In the genomic region with DNA sequence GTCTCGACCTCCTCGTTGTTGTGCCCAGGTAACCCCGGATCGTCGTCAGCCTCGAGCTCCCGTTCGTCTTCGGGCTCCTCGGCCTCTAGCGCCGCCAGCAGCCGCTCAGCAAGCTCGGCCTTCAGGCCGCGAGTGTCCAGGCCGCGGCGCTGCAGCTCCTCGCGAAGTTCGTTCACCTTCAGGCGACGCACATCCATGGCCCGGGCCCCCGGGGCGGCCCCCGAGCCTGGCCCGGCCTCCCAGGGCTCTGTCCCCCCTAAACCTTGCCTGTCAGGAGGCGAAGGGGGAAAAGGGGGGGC, we compare ENCODE assay signal across 8 mouse cellular contexts. TPM values are rescaled to one million over a fixed set of nuclear protein-coding genes. Genes with fewer than 3 reads are reported as not detected.
DNase-seq lines count a peak whose midpoint lies in the region; ATAC-seq and TF ChIP-seq lines count a peak whose summit lies in the region.

No protein-coding gene starts in this region.

- no peaks in the 10 kb centered on the region for H3K27me3 ChIP-seq in heart, postnatal 0 days (ENCODE audit: control insufficient read depth, insufficient read depth, low read length)
- H3K27me3 ChIP-seq in Patski: no peaks in the 10 kb centered on the region
- no peaks in the 10 kb centered on the region for H3K27me3 ChIP-seq in hindbrain, embryonic 10.5 days (ENCODE audit: insufficient read depth, poor library complexity, severe bottlenecking)
- H3K27me3 ChIP-seq in midbrain, embryonic 11.5 days (ENCODE audit: control insufficient read depth, insufficient read depth, low read length): no peaks in the 10 kb centered on the region

- H3K4me1 ChIP-seq in heart, postnatal 0 days (ENCODE audit: control insufficient read depth, insufficient read depth): peaks cover 15% of the 10 kb centered on the region
- H3K4me1 ChIP-seq in hindbrain, embryonic 10.5 days (replicated peaks): peaks cover 21% of the 10 kb centered on the region
- H3K4me1 ChIP-seq in midbrain, embryonic 11.5 days (ENCODE audit: control insufficient read depth, insufficient read depth, low read length): peaks cover 12% of the 10 kb centered on the region

- under 1% methylated on average over 29 of the region's 30 CpGs for WGBS in heart, postnatal 0 days
- WGBS in hindbrain, embryonic 10.5 days: 0% methylated on average over 30 of the region's 30 CpGs
- WGBS in midbrain, embryonic 11.5 days: 0% methylated on average over 30 of the region's 30 CpGs

- POLR2A ChIA-PET in Patski (lab: Charles Lee): interaction anchor here (0.6 to 1.2 kb wide), 3 partner anchors 19 to 103 kb away, joined by 3 to 5 read pairs (median 3); no protein-coding TSS in a partner anchor

- H3K4me3 ChIP-seq in heart, postnatal 0 days (ENCODE audit: low read depth, low read length): peak overlapping the region; percentile 78
- H3K4me3 ChIP-seq in hindbrain, embryonic 10.5 days: peak overlapping the region; percentile 98
- H3K4me3 ChIP-seq in midbrain, embryonic 11.5 days (ENCODE audit: low read depth, low read length): peak overlapping the region; percentile 98

- peak; percentile 30 for TF ChIP-seq CTCF in heart, postnatal 0 days (IDR thresholded peaks at IDR 0.05; ENCODE audit: low read depth)
- TF ChIP-seq CTCF in Patski (IDR thresholded peaks at IDR 0.05): no peak

- H3K9ac ChIP-seq in heart, postnatal 0 days (replicated peaks; ENCODE audit: low read depth, low read length): peak overlapping the region; percentile 96
- peak overlapping the region; percentile 99 for H3K9ac ChIP-seq in midbrain, embryonic 11.5 days (ENCODE audit: low read length)

- no peak for DNase-seq in heart, postnatal 0 days (ENCODE audit: low spot score)
- no peak for DNase-seq in heart, adult 9 months (ENCODE audit: low spot score in 2 of 2)
- DNase-seq in Patski (ENCODE audit: low read depth, low spot score): no peak
- no peak for DNase-seq in hindbrain, embryonic 10.5 days (ENCODE audit: low spot score)
- no peak for DNase-seq in midbrain, embryonic 11.5 days (ENCODE audit: low spot score, missing footprints)
- no peak for DNase-seq in cerebellum, adult 11 months
- no peak for DNase-seq in left cerebral cortex, postnatal 10 days (ENCODE audit: extremely low spot score in 1 of 2, low spot score in 2 of 2)
- DNase-seq in adrenal gland, postnatal 25 days: no peak

- TF ChIP-seq EP300 in heart, postnatal 0 days (IDR thresholded peaks at IDR 0.05; ENCODE audit: low read depth): no peak

- intact Hi-C loops in left cerebral cortex, postnatal 10 days (cut with DNase I): no loop called here

- CTCF ChIA-PET in Patski (lab: Charles Lee): interaction anchor here (0.9 to 3.2 kb wide), 2 partner anchors 10 to 51 kb away, joined by 3 to 22 read pairs; no protein-coding TSS in a partner anchor

- no peak for ATAC-seq in heart, postnatal 0 days (ENCODE audit: insufficient read depth, low read depth)
- peak; percentile 3 for ATAC-seq in Patski
- no peak for ATAC-seq in midbrain, embryonic 11.5 days (ENCODE audit: low FRiP score)

- peak overlapping the region; percentile 99 for H3K27ac ChIP-seq in heart, postnatal 0 days (ENCODE audit: low read depth)
- H3K27ac ChIP-seq in hindbrain, embryonic 10.5 days: peak overlapping the region; percentile 99
- H3K27ac ChIP-seq in midbrain, embryonic 11.5 days (ENCODE audit: low read depth, low read length): peak overlapping the region; percentile 88

- peaks cover 16% of the 10 kb centered on the region for H3K36me3 ChIP-seq in heart, postnatal 0 days (replicated peaks; ENCODE audit: control insufficient read depth, insufficient read depth, low read length)
- peaks cover 32% of the 10 kb centered on the region for H3K36me3 ChIP-seq in hindbrain, embryonic 10.5 days
- peaks cover 7% of the 10 kb centered on the region; the same call in 1 of the 2 replicates for H3K36me3 ChIP-seq in midbrain, embryonic 11.5 days (ENCODE audit: control insufficient read depth, insufficient read depth, low read length)

- in situ Hi-C loops in Patski (cut with MboI; ENCODE audit: low pct_unique_long_range_greater_than_20kb): no loop called here

- no peaks in the 10 kb centered on the region for H3K9me3 ChIP-seq in heart, postnatal 0 days (replicated peaks; ENCODE audit: control insufficient read depth, low read length)
- 0 out of 2 replicates have a peak, but pooled peaks cover 3% of the 10 kb centered on the region for H3K9me3 ChIP-seq in hindbrain, embryonic 10.5 days
- no peaks in the 10 kb centered on the region for H3K9me3 ChIP-seq in midbrain, embryonic 11.5 days (ENCODE audit: control insufficient read depth, low read length)

- peak overlapping the region; percentile 95 for H3K4me2 ChIP-seq in heart, postnatal 0 days (ENCODE audit: low read depth, low read length)
- peak overlapping the region; percentile 95 for H3K4me2 ChIP-seq in midbrain, embryonic 11.5 days

RNA-seq across cellular contexts. Expression of a gene that starts 0.2 kb away (rescaled TPM):
- 78.5 and 101 TPM in 2 replicates for total RNA-seq in heart, postnatal 0 days (2014; rRNA removed; ENCODE audit: low replicate concordance)
- polyA plus RNA-seq in heart, postnatal 0 days (2015; fragmentation: Nextera tagmentation; extraction: Ambion mirVana): 26.8 and 27.7 TPM in 2 replicates
- polyA plus RNA-seq in Patski (2021): 123 TPM
- polyA plus RNA-seq in hindbrain, embryonic 10.5 days (2016; fragmentation: Nextera tagmentation; extraction: Ambion mirVana): 60.5 and 61.6 TPM in 2 replicates
- polyA plus RNA-seq in midbrain, embryonic 11.5 days (2014; fragmentation: Nextera tagmentation; extraction: Ambion mirVana): 69.2 and 74.2 TPM in 2 replicates
- 100 to 1,000 TPM; 116 to 117 TPM for total RNA-seq in left cerebral cortex, postnatal 10 days (2021)
- 116 and 128 TPM in 2 replicates for total RNA-seq in adrenal gland, postnatal 25 days (2021)

RNA-seq across cellular contexts. Expression of a gene that starts 34.1 kb away (rescaled TPM):
- total RNA-seq in heart, postnatal 0 days (2014; rRNA removed; ENCODE audit: low replicate concordance): 56.5 and 63.8 TPM in 2 replicates
- polyA plus RNA-seq in heart, postnatal 0 days (2015; fragmentation: Nextera tagmentation; extraction: Ambion mirVana): 32.1 and 33.3 TPM in 2 replicates
- 473 TPM for polyA plus RNA-seq in Patski (2021)
- 15.0 and 18.4 TPM in 2 replicates for polyA plus RNA-seq in hindbrain, embryonic 10.5 days (2016; fragmentation: Nextera tagmentation; extraction: Ambion mirVana)
- 17.4 and 21.8 TPM in 2 replicates for polyA plus RNA-seq in midbrain, embryonic 11.5 days (2014; fragmentation: Nextera tagmentation; extraction: Ambion mirVana)
- total RNA-seq in left cerebral cortex, postnatal 10 days (2021): 10 to 100 TPM; 29.7 to 38.5 TPM
- 27.4 and 32.1 TPM in 2 replicates for total RNA-seq in adrenal gland, postnatal 25 days (2021)

RNA-seq across cellular contexts. Expression of a gene that starts 35.5 kb away (rescaled TPM):
- total RNA-seq in heart, postnatal 0 days (2014; rRNA removed; ENCODE audit: low replicate concordance): 11.6 and 31.6 TPM in 2 replicates
- polyA plus RNA-seq in heart, postnatal 0 days (2015; fragmentation: Nextera tagmentation; extraction: Ambion mirVana): 13.3 and 14.7 TPM in 2 replicates
- 33.7 TPM for polyA plus RNA-seq in Patski (2021)
- 32.4 and 44.0 TPM in 2 replicates for polyA plus RNA-seq in hindbrain, embryonic 10.5 days (2016; fragmentation: Nextera tagmentation; extraction: Ambion mirVana)
- polyA plus RNA-seq in midbrain, embryonic 11.5 days (2014; fragmentation: Nextera tagmentation; extraction: Ambion mirVana): 26.8 and 32.1 TPM in 2 replicates
- 10 to 100 TPM; 41.7 to 46.1 TPM for total RNA-seq in left cerebral cortex, postnatal 10 days (2021)
- total RNA-seq in adrenal gland, postnatal 25 days (2021): 54.4 and 61.9 TPM in 2 replicates

Comparison
In these comparisons a context has a peak if more than half of its experiments do, and no peak if none do; other contexts are left out.
1. RNA of a gene that starts 34.1 kb away (polyA plus RNA-seq): 473 TPM in Patski (single experiment); 32.1 to 33.3 TPM in heart, postnatal 0 days, 17.4 to 21.8 TPM in midbrain, embryonic 11.5 days and 15.0 to 18.4 TPM in hindbrain, embryonic 10.5 days; every median in the first group is over 10 times any median in the second.
2. Peak in every context shown above with its lines, with median percentiles within 50 percentile points of each other: H3K27ac ChIP-seq and H3K4me3 ChIP-seq.